Mouse (Mus musculus) layer of hippocampus, adult 9-10 months (tissue): Measurements from ENCODE around the gene Sepsecs.
"Not testable (repeated sequence)": the region's sequence is repeated elsewhere in the genome, so short reads cannot be mapped to it uniquely, and the experiment has no call there.

Experiments
- DNase-seq: peaks from one replicate; pipeline ENCODE4 v3.0.0; 2022; ENCODE audit warnings: low spot score

Gene Sepsecs

DNA sequence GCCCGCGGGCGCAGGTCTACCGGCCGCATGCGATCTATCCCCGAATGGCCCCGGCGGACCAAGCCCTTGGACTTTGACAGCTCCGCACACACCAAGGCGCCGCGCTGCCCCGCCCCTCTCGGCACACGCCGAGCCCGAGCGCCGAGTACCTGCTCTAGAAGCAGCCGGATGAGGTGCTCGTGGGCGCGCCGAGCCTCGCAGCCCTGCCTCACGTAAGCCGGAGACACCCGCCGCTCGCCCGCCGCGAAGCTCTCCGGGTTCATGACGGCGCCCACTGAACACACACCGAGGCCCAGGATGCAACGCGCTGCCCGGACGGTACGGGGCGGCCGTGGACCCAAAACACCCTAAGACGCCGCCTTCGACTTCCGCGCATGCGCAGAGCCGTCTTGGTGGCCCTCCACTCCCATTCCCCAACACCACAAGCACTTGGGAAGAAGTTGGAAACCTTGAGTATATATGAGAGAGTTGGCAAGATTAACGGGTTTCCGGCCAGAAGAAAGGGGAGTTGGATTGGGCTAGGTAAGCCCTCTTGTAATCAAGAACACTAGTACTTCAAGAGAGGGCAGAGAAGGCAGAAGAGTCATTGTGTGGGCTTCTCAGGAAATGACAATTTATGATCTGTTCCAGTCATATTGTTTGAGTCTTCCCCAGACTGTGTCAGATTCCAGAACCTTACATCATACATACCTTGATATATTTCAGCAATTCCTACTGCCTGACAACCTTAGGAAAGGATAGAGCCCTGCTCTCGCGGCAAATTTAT is at the start of gene Sepsecs:
TSS of gene Sepsecs (minus strand) at position 283 of the 766 bp plus-strand sequence.
- DNase-seq = peak; percentile 86

DNA sequence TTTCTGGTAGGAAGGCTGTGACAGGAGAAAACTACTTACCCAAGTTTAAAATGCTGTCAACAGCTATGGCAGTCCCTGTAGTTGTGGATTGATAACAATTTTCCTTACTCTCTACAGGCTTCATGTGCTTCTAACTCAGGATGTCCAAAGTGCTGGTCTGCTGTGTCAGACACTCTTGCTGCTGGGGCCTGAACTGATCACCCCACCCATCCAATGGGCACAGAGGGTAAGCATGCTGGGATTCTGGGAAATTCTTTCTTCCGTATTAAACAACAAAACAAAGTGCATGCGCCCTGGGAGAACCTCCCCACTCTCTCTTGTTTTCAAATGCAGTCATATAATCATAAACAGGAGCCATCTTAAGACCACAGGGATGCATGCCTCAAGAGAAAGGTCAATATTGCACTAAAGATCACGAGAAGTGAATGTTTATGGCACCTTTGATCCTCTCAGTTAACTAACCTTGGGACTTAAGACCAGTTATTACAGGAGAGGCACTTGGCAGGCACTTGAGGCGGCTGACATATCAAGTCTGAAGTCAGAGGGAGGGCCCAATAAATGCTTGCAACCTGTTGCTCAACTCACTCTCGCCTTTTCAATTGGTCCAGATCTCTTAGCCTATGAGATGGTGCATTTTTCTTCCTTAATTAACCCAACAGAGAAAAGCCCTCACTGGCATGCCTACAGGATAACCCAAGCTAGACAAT is 47.4 kb upstream of the Sepsecs start:
- no peak for DNase-seq

DNA sequence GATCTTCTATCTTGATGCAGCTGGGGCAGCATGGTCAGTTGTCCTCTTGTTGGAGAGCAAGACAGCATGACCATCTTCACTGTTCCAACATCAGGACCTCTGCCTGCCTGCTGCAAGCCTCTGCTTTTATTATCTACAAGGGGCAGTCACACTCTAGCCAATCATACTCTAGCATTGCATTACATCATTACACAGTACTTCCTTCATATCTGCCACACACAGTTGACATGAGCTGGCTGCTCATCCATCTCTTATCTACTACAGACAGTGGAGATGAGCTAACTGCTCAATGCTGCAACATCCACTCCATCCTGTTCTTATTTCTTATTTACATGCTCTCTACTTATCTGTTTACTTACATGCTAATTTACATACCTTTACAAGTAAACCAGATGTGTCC is 43.2 kb upstream of the Sepsecs start:
- no peak for DNase-seq

DNA sequence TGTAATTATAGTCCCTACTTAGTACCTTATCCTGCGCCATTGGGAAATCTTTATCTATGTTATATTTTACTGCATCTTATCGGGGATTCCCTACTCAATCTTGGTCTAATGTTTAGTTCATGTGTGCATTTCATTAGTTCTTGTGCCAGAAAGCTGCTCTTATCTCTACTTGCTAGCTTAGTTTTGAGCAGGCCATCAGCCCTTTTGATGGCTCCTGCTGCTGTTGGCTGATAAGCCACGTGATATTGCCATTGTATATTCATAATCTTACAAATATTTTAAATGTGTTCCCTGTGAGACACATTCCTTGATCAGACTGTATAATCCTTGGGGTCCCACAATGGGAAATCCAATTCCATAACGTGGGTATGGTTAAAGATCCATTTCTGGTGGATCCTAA is 35.1 kb upstream of the Sepsecs start:
- no peak for DNase-seq

DNA sequence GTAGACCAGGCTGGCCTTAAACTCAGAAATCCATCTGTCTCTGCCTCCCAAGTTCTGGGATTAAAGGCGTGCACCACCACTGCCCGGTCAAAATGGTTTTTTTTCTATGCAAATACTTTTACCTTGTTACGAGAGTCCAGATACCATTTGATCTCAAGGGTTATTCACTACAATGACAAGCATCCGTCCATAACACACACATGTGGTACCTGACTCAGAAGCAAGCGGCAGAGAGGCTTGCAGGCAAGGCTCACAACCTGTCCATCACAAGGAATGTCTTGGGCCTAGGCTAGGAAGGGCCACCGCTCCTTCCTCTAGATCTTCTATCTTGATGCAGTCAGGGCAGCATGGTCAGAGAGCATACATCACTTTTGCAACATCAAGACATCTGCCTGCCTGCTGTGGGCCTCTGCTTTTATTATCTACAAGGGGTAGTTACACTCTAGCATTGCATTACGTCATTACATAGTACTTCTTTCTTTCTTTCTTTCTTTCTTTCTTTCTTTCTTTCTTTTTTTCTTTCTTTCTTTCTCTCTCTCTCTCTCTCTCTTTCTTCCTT is 28.5 kb upstream of the Sepsecs start:
- not testable (repeated sequence) for DNase-seq

DNA sequence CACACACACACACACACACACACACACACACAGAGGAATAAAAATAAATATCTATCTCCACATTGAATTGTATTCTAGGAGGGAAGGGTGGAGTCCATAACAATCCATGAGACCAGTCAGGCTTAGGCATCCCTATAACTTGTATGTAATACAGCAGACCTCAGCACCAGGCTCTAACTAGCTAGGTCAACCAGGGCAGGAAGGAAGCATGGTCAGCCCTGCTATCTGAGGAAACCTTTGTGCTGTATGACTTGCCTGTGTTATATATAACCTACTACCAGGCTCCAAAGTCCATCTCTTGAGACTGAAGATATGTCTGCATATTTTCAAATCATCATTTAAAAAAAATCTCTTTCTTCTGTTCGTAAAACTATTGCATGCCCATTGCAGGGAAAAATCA is 27.8 kb upstream of the Sepsecs start:
- no peak for DNase-seq

DNA sequence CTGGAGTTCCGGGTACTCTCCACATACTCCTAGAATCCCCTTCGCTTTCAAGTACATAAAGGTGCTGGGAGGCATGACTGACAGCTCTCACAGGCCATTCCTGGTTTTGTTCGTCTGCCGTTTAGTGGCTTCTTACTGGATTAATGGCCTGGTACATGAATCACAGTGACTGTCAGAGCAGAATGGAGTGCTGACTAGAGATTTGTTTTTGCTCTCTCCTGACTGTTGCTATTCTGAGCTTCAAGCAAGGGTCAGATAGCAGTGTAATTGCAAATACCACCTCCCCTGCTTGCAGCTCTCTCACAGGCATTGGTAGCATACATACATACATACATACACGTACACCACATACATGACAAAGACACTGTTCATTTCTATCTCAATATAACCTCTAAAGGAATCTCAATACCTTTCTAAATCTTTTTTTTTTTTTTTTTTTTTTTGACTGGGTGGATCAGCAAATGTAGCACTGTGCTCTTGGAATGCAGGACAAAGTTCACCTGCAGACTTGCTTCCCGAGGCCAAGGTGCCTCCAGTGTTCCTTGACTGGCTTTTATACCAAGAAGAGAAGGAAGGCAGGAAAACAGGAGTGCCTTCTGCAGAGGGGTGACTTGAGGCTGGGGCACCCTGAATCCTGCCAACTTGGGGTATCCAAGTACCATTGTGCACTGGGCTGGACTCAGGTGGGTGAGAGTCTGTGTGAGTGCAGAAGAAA is 18.4 kb upstream of the Sepsecs start:
- no peak for DNase-seq

DNA sequence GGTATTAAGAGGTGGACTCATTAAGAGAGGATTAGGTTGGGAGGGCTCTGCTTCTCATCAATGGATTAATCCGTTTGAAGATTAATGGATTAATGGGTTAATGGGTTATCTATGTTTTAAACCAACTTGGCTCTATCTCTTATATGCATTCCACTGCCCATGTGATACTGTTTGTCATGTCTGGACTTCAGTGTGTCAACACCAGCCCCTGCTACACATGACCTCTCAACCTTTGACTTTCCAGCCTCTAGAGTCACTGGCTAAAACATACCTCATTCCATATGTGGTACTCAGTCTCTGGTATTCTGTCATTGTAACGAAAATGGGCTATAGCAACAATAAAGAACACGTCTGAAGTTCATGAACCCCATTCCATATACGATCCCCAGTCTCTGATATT is 11.6 kb upstream of the Sepsecs start:
- no peak for DNase-seq

DNA sequence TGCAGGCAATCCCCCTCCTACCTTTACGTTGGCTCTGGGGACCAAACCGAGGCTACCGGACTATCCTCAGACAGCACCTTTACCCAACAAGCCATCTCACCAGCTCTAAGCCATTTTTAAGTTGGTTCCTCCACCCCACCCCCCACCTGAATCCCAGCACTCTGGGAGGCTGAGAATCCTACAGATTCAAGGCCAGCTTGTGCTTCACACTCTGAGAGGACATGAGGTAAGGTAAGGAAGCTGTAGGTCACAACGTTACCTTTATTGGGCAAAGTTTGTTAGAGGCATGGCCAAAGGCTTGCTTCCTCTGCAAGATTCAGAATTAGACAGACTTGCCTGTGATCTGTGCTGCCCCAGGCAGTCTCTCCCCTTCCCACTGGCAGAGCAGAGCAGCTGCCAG is 10.7 kb upstream of the Sepsecs start:
- DNase-seq = no peak

DNA sequence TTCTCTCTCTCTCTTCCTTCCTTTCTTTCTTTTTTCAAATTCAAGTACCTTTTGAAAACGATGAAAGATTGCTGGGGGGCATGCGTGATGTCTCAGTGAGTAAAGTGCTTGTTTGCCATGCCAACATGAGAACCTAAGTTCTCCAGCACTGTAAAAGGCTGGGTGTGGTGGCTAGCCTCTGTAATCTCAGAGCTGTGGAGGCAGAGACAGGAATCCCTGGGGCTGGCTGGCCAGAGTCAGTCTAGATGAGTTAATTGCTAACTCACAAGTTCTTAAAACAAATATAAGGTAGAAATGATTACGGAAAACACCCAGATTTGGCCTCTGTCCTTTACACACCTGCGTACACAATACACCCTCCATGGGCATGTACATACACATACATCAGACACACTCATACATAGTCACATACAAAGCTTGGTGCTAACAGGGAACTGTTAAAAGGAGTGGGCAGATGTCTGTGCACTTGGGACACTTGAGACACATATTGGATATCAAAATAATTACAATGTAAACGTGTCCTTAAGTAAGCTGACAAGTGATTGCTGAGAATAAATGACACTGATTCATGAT is 9.1 kb upstream of the Sepsecs start:
- no peak for DNase-seq

DNA sequence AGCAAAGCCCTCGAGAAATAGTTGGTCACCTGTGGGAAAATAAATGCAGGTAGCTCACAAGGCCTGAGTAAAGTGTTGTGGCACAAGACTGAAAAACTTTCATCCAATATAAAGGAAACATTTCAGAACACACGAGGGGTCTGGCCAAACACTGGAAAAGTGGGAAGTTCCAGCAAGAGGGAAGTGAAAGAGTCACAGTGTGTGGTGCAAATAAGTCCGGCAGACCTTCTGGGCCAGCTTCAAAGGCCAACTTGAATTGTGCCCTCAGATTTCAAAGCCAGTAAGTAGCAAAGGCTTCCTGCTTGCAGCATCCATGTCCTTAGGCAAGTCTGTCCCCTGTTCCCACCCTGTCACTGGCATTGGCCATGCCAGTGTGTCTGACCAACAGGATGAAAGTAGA is 7.6 kb upstream of the Sepsecs start:
- no peak for DNase-seq

DNA sequence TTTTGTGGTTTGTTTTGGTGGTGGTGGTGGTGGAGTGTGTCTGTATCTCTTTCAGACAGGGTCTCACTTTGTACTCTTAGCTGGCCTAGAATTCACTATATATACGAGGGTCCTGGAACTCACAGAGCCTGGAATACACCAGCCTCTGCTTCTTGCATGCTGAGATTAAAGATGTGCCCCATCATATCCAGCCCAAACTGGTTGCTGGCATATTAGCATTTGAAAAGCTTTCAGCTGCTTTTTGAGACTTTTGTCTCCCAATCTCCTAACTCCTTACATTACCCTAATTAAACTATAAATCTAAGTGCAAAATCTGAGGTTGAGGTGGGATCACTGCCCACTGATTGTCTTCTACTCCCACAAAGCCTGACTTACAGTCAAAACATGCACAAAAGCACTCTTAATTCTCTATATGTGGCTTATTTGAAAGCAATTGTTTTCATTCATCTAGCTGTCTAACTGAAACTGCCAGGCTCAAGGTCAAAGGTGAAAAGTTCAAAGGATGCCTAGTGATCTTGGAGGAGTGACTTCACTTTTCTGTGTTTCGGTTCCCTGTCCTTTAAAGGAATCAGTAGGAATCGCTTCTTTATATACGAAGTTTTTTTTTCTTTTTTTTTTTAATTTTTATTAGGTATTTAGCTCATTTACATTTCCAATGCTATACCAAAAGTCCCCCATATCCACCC is 5.0 kb upstream of the Sepsecs start:
- no peak for DNase-seq

DNA sequence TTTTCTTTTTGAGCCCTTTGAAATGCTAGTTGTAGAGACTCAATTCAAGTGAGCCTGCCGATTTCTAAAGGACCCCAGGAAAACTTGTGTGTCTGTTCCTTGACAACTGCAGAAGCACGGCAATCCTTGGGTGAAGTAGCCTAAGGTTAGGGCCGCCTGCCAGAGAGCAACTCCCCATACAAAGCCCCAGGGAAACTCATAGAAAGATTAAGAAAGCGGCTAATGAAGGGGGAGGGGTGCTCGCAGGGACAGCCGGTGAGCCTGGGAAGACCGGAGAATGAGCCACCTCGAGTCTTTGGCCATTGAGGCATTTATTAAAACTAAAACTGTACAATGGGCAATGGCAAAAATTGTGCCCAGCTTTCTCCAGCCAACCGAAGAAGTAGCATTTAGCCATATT is 3.8 kb upstream of the Sepsecs start:
- no peak for DNase-seq

DNA sequence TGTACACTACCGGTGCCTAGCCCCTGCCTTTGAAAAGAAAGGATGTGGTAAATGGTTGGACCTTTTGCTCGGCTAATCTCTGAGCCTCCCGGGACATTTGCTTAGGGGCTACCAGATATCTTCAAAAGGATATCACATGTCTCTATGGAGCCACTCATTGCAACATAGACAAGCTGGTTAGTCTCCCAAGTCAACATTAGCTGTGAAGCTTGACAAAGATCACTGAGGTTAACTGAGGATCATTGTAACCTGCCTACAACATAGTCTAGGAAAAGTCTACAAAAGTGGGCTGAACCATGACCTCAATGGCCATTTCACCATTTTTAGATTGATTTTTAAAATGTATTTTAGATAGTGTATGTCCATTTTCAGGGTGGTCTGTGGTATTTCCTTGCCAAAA is 1.2 kb upstream of the Sepsecs start:
- DNase-seq = no peak

DNA sequence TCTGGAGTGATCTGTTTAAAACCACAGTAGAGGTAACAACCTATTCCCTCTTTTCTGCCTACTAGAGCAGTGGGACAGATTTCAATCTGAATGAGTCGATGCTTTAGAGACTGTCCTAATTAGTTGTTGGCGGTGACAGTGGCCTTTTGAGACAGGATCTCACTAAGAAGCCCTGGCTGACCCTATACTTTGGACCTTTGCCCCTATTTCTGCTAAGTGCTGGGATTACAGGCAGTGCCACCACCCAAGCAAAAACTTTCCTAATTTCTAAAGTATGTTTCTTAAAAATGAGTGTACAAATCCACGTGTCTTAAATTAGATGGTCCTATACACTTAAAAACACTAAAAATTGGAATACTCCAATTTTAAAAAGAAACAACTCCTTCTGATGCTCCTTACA is 2.7 kb downstream of the Sepsecs start:
- DNase-seq = no peak

DNA sequence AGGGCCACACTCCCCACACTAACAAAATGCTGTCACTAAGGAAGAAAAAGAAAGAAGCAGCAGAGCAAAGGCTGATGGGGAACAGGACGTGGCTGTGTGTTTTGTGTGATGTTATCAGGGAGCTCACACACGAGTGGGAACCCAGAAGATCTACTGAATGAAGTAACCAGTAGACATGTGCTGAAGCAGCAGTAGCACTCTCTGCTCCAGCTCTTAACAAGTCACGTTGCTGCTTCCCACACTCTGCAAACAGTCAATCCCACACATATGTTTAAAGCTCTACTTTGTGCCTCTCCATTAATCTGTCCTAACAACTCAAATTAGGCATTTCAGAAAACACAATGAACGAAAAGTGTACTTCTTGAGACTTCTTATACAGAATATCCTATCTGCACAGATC is 11.6 kb downstream of the Sepsecs start:
- DNase-seq = no peak

DNA sequence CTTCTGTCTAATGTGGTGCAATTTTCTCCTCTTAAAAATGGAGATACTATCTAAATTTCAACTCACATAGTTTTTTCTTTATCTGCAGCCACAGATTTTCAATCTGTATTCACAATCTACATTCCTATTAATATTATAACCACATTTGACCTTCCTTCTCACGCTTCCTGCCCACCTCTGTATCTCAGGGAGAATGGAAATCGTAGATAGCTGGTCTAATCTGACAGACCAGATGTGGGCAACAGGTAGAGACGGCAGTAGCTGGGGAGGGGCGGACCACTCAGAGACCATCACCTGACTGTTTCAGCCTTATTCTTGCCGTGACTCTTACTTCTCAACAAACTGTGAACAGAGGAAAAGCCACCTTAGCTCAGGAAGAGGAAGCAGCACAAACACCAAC is 12.2 kb downstream of the Sepsecs start:
- no peak for DNase-seq

DNA sequence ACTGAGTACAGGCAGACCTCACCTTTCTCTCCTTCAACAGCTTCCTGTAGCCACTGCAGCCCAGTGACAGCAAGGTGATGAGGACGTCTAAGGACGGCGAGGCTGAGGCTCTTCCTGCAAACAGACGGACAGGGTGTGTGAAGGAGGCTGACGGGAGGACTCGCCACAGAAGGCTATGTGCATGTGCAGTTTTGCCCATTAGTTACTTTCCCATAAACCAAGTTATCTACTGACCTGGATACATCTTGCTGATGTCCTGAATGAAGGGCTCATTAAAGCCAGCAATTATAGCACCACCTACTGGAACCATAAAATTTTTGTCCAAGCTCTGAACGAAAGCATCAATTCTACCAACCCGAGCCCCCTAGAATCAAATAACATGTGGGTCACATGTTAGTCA is 13.5 kb downstream of the Sepsecs start:
- DNase-seq = no peak

DNA sequence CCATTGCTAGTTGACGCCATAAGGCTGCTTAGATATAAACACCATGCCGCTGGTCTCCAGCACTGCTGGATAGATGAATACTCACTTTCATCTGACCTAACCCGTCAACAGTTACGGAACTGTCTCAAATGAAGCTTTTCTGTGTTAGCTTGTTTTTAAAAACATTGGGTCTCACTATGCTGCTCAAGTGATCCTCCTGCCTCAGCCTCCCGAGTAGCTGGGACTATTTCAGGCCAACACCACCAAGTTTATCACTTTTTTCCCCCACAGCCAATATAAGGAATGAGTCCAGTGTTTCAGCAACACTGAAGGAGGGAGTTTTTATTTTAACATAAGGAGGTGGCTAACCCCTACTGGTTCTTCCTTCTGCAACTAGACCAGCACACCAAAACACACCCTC is 14.5 kb downstream of the Sepsecs start:
- DNase-seq = no peak

DNA sequence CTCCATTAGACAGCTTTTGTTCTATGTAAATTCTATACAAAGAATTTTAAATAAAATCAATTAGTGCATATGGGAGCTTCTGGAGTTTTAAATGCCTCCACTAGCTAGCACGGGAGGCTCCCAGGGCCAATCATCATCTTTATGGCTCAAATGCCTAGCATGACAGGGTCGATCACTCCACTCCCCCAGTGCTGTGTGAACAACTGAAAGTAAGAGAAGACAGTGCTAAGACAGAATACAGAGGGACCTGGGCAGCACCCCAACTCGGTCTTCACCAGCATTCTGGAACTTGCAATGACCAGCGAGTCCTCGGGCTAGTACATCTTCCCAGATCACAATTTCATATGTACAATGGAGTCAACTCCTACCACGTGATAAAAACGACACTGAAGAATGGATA is 16.9 kb downstream of the Sepsecs start:
- no peak for DNase-seq

DNA sequence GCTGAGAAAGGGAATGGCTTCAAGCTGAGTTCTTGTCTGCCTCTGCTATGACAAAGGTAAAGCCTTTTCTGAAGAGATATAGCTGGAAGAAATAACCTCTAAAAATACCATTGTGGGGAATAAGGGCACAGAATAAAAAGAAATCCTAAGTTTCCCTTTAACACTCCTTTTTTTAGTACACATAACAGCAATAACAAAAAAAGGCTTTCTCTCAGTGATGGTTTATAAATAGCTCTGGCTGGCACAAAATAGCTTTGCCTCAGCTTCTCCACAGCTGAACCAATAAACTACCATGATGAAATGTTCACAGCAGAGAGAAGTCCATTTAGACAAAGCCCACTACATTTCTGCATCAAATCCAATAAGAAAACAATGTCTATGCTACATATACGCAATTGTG is 17.4 kb downstream of the Sepsecs start:
- DNase-seq = no peak
